Mouse (Mus musculus) CD4-positive, CD25-positive, alpha-beta regulatory T cell, adult 9 weeks (primary cell): Measurements from ENCODE around the gene Glra1. TPM values are rescaled to one million over a fixed set of nuclear protein-coding genes. Genes with fewer than 3 reads are reported as not detected.

Source experiments
- polyA plus RNA-seq: library from polyadenylated mRNA; unstranded; fragments of 100-300 nt; shearing (Covaris generic); gene quantifications from one replicate; pipeline ENCODE4 v1.2.1, GENCODE M21; 2017

Glra1 gene
- not detected for polyA plus RNA-seq

GRCm38 (mm10) chr11:55607808-55608523, at the start of gene Glra1:
Glra1 (minus strand) TSS chr11:55608198.

GRCm38 (mm10) chr11:55469048-55469843, 138.8 kb downstream of the Glra1 start, which contains the start of gene G3bp1:
G3bp1 (plus strand) TSS chr11:55469685.

Other genes starting within 250 kb of the Glra1 start
- not detected for gene Sparc, start 185.0 kb downstream of the Glra1 start, polyA plus RNA-seq
- 240 TPM for gene Atox1, start 147.0 kb downstream of the Glra1 start, polyA plus RNA-seq
- 165 TPM for gene G3bp1, start 138.5 kb downstream of the Glra1 start, polyA plus RNA-seq